Mouse (Mus musculus) megakaryocyte-erythroid progenitor cell, adult 5-6 weeks (primary cell): ENCODE results near the gene Aplnr. TPM values are rescaled to one million over a fixed set of nuclear protein-coding genes. Genes with fewer than 3 reads are reported as not detected.

Source experiments
- ATAC-seq: replicated peaks from 2 replicates; pipeline ENCODE4 v1.8.0; 2016; ENCODE audit warnings: mild to moderate bottlenecking, inconsistent platforms; ENCODE audit not compliant: severe bottlenecking, poor library complexity, low FRiP score, low TSS enrichment
- total RNA-seq, 2 experiments: library from RNA; stranded (forward) in 1 of 2; stranded (reverse) in 1 of 2; fragments of 200-1000, 215-1000 nt in 1 of 2; fragments of >200 nt in 1 of 2; fragmentation: Nextera tagmentation in 1 of 2; gene quantifications; 2 replicates each; pipeline ENCODE4 v1.2.3; 2014 to 2017

Gene Aplnr
- total RNA-seq, 2 experiments from 2014 or later: not detected

- ATAC-seq: no peak
Measured at GRCm38 (mm10) chr2:85172071-85172762, 36.2 kb downstream of the Aplnr start.

DNA sequence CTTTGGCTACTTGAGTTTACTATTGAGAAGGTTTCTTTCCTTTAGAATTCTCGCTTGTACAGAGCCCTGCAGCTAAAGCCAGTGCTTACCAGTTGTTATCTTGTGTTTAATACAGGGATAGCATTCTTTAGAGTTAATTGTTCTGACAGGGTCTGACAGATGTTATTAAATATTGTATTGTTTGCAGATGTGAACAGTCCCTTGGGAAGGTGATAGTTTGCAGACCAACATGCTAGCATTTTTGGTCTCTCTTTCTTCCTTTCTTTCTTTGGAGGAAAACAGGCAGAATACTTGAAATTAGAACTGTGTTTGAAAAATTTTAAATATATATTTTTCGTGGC lies 36.7 kb downstream of the Aplnr start:
- ATAC-seq: no peak

GRCm38 (mm10) chr2:85173545-85173944 lies 37.5 kb downstream of the Aplnr start:
- no peak for ATAC-seq

DNA sequence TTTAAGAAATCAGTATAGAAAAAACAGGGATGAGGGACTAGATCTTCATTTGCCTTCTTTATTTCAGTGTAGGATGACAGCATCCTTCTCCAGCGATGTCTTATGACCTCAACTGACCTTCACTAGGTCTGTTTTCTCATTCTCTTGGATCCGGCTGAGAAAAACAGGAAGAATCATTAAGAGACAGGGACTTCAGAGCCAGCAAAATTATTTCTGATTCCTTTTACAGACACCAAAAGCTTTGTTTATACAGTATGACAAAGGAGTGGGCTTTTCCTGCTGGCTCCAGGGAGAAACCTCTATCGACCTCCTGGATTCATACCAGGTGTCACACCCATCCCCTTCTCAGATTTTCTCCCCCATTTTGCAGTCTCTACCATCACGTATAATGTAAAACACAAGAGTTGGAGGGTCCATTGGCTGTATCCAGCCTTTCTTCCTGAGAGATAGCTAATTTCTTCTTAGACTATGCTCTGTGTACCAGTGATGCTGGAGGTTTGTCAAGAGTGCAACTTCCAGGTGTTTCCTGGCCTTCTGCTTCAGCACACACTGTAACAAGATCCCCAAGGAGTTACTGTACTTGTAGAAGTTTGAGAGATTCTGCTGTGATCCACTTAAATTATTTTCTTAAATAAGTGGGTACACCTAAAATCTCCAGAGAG lies 42.2 kb downstream of the Aplnr start:
- ATAC-seq: no peak

GRCm38 (mm10) chr2:85187582-85188151 lies 51.6 kb downstream of the Aplnr start:
- ATAC-seq: no peak

Other genes with a start within 250 kb of the Aplnr start
- not detected in 2 replicates for gene Rtn4rl2, start 249.5 kb upstream of the Aplnr start, total RNA-seq (2014; fragmentation: Nextera tagmentation)
- not detected in 2 replicates for gene Rtn4rl2, start 249.5 kb upstream of the Aplnr start, total RNA-seq (2017)
- gene Slc43a3, start 199.6 kb upstream of the Aplnr start, total RNA-seq (2014; fragmentation: Nextera tagmentation): 118 and 137 TPM in 2 replicates
- gene Slc43a3, start 199.6 kb upstream of the Aplnr start, total RNA-seq (2017): 65.3 and 108 TPM in 2 replicates
- not detected in 2 replicates for gene Prg2, start 155.8 kb upstream of the Aplnr start, total RNA-seq (2014; fragmentation: Nextera tagmentation)
- gene Prg2, start 155.8 kb upstream of the Aplnr start, total RNA-seq (2017): 0.85 and 3.2 TPM in 2 replicates
- not detected in 2 replicates for gene Prg3, start 148.0 kb upstream of the Aplnr start, total RNA-seq (2014; fragmentation: Nextera tagmentation)
- not detected in 2 replicates for gene Prg3, start 148.0 kb upstream of the Aplnr start, total RNA-seq (2017)
- 245 and 274 TPM in 2 replicates for gene Ssrp1, start 99.0 kb upstream of the Aplnr start, total RNA-seq (2014; fragmentation: Nextera tagmentation)
- 432 and 481 TPM in 2 replicates for gene Ssrp1, start 99.0 kb upstream of the Aplnr start, total RNA-seq (2017)
- gene P2rx3, start 98.8 kb upstream of the Aplnr start, total RNA-seq (2014; fragmentation: Nextera tagmentation): 1.1 and 2.0 TPM in 2 replicates
- gene P2rx3, start 98.8 kb upstream of the Aplnr start, total RNA-seq (2017): not detected in 2 replicates
- gene Tnks1bp1, start 88.2 kb upstream of the Aplnr start, total RNA-seq (2014; fragmentation: Nextera tagmentation): 0.20 and 1.2 TPM in 2 replicates
- 0.69 and 1.0 TPM in 2 replicates for gene Tnks1bp1, start 88.2 kb upstream of the Aplnr start, total RNA-seq (2017)
- not detected in 2 replicates for gene Lrrc55, start 61.0 kb downstream of the Aplnr start, total RNA-seq (2014; fragmentation: Nextera tagmentation)
- gene Lrrc55, start 61.0 kb downstream of the Aplnr start, total RNA-seq (2017): not detected in 2 replicates
- gene Olfr987, start 203.1 kb downstream of the Aplnr start, total RNA-seq (2014; fragmentation: Nextera tagmentation): not detected in 2 replicates
- not detected in 2 replicates for gene Olfr987, start 203.1 kb downstream of the Aplnr start, total RNA-seq (2017)
- not detected in 2 replicates for gene Olfr988, start 227.0 kb downstream of the Aplnr start, total RNA-seq (2014; fragmentation: Nextera tagmentation)
- not detected in 2 replicates for gene Olfr988, start 227.0 kb downstream of the Aplnr start, total RNA-seq (2017)